Mouse (Mus musculus): ENCODE measurements around the gene Acsm3.

- TF ChIP-seq MAFK (IDR thresholded peaks at IDR 0.05; ENCODE audit: insufficient read depth, low read depth, low read length) = no peak
- TF ChIP-seq CHD2 (IDR thresholded peaks at IDR 0.05; ENCODE audit: low read depth, low read length) = no peak
Observed at GRCm38 (mm10) chr7:119784908-119785307, 24.2 kb downstream of the Acsm3 start.
